Comparison of ENCODE assay signal across 21 mouse cellular contexts in the genomic region with DNA sequence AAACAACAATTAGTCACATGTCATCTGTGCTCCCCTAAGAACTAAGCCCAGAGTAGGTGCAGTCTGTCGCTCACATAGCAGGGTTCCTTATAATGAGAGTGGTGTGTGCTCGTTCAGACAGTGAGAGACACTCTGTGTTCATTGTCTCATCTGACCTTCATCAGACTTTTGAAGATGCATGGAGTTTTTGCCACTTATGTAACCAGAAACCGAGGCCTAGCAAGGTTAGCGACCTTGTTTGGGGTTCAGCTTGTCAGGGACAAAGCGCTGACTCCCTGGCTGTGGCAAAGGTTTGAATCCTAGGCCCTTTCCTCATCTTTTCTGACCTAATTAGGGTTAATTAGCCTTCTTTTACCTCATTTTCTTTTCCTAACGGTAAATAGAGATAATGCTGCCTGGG. TPM values are rescaled to one million over a fixed set of nuclear protein-coding genes. Genes with fewer than 3 reads are reported as not detected.
"Had no signal": no experiment of that assay in that cellular context is flagged by ENCODE, and none has a peak within 500 bp of the region (broad histone marks: within the 10 kb centered on the region; RNA-seq: fewer than 3 reads in every experiment).

No protein-coding gene starts in this region.

- H3K27me3 ChIP-seq: limb, embryonic 12.5 days; midbrain, embryonic 13.5 days had no signal

- H3K9ac ChIP-seq: limb, embryonic 12.5 days; liver, embryonic 15.5 days had no signal

- H3K9me3 ChIP-seq: limb, embryonic 12.5 days; liver, embryonic 15.5 days; midbrain, embryonic 13.5 days had no signal

- ATAC-seq: lung, postnatal 0 days; midbrain, embryonic 13.5 days had no signal

- H3K4me3 ChIP-seq: limb, embryonic 12.5 days; liver, embryonic 15.5 days; midbrain, embryonic 13.5 days had no signal

- DNase-seq: kidney, postnatal 36 days; layer of hippocampus, adult 9-11 months; layer of hippocampus, postnatal 36 days; liver; lung, adult 2 months; lung, postnatal 36 days; right cerebral cortex, postnatal 4 days; spleen, adult 18-20 months; thymus, adult 18-20 months; thymus, postnatal 14 days had no signal

- H3K4me2 ChIP-seq: limb, embryonic 12.5 days; liver, embryonic 15.5 days; midbrain, embryonic 13.5 days had no signal

- H3K36me3 ChIP-seq: limb, embryonic 12.5 days; liver, embryonic 15.5 days; midbrain, embryonic 13.5 days had no signal

- H3K27ac ChIP-seq: limb, embryonic 12.5 days; liver, embryonic 15.5 days; midbrain, embryonic 13.5 days had no signal

RNA-seq across cellular contexts. Expression of gene Tmem274, which starts 46.8 kb away (rescaled TPM):
- total RNA-seq: layer of hippocampus, adult 18-20 months; layer of hippocampus, postnatal 36 days; left cerebral cortex, adult 8-10 months; left cerebral cortex, postnatal 25 days; megakaryocyte progenitor cell, adult 5-6 weeks; midbrain, postnatal 0 days had no signal
- polyA plus RNA-seq: liver, embryonic 15.5 days; lung, adult 2 months; lung, postnatal 0 days; midbrain, postnatal 0 days; neural tube, embryonic 14.5 days; stomach, embryonic 14.5 days had no signal
